Mouse (Mus musculus) lung, postnatal 0 days (tissue): ENCODE data around the gene Catsper4.

ENCODE experiments used
- CTCF ChIP-seq: IDR thresholded peaks from 2 replicates; pipeline ENCODE4 v1.5.1; 2016; ENCODE audit warnings: antibody characterized with exemption, mild to moderate bottlenecking
- EP300 ChIP-seq: IDR thresholded peaks from 2 replicates; pipeline ENCODE4 v1.6.1; 2016; ENCODE audit warnings: antibody characterized with exemption, mild to moderate bottlenecking, control low read depth

GRCm38 (mm10) chr4:134256407-134257197, 29.4 kb upstream of the Catsper4 start:
- TF ChIP-seq EP300 (no peak), CTCF (no peak)
